Mouse (Mus musculus): ENCODE results near the gene Ctf2.

DNA sequence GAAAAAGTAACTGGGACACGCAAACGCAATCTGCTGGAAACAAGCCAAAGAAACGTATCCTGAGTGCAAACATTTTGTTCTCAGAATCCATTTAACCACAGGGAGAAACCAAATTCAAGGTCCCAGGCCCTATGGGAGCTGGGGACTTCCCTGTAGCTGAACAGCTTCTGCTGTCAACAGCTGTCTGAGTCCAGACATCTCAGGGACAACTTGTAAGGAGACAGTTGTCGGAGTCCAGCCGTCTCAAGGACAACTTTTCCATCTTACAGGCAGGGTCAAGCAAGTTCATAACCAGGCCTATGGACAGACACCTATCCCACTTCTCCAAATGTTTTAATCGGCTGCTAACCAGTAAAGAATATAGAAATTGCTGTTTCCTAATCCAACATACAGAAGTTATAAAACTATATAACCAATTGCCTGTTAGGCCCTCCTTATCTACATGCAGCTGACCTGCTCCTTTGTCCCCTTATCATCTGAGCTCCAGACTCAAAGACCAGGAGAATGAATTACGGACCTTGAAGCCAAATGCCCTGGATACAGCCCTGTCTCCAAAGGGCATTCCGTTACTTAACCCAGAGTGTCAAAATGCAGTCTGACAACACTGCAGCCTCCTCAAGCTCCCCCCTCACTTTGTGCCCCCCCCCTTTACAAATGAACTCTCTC lies 49.9 kb downstream of the Ctf2 start:
- TF ChIP-seq CTCF (conservative IDR thresholded peaks at IDR 0.05; ENCODE audit: insufficient read depth, insufficient read length, low read depth, low read length) (no peak), POLR2A (IDR thresholded peaks at IDR 0.05; ENCODE audit: low read depth, low read length) (no peak)

Measured in kidney, adult 2 months (tissue).